Mouse (Mus musculus) heart, embryonic 13.5 days (tissue): Measurements from ENCODE around the gene Bmp7. TPM values are rescaled to one million over a fixed set of nuclear protein-coding genes. Genes with fewer than 3 reads are reported as not detected.

ENCODE experiments used
- ATAC-seq: fragments of 200-750 bp; cut with Nextera tagmentation; 2 replicates; pipeline ENCODE4 v1.8.0; 2017; ENCODE audit warnings: moderate TSS enrichment; ENCODE audit not compliant: insufficient number of reproducible peaks, low FRiP score, low TSS enrichment; ENCODE audit errors: extremely low read depth
- H3K27ac ChIP-seq: fragments of 300-500 bp; sonication (generic); replicated peaks from 2 replicates; pipeline ENCODE4 v1.5.1; 2015; ENCODE audit warnings: moderate library complexity, mild to moderate bottlenecking, inconsistent platforms
- H3K27me3 ChIP-seq: fragments of 300-500 bp; sonication (generic); replicated peaks from 2 replicates; pipeline ENCODE4 v1.6.1; 2015; ENCODE audit warnings: mild to moderate bottlenecking, inconsistent platforms
- H3K36me3 ChIP-seq: fragments of 300-500 bp; sonication (generic); 2 replicates; pipeline ENCODE4 v1.6.1; 2015; ENCODE audit warnings: mild to moderate bottlenecking, inconsistent platforms
- H3K4me1 ChIP-seq: fragments of 300-500 bp; sonication (generic); 2 replicates; pipeline ENCODE4 v1.6.1; 2015; ENCODE audit warnings: inconsistent platforms
- H3K4me2 ChIP-seq: fragments of 300-500 bp; sonication (generic); 2 replicates; pipeline ENCODE4 v1.6.1; 2015; ENCODE audit warnings: inconsistent platforms, mild to moderate bottlenecking, moderate library complexity
- H3K4me3 ChIP-seq: fragments of 300-500 bp; sonication (generic); 2 replicates; pipeline ENCODE4 v1.5.1; 2015; ENCODE audit warnings: moderate library complexity, mild to moderate bottlenecking, inconsistent platforms
- H3K9ac ChIP-seq: fragments of 300-500 bp; sonication (generic); 2 replicates; pipeline ENCODE4 v1.6.1; 2015; ENCODE audit warnings: inconsistent platforms, mild to moderate bottlenecking, moderate library complexity
- H3K9me3 ChIP-seq: fragments of 300-500 bp; sonication (generic); 2 replicates; pipeline ENCODE4 v1.6.1; 2016; ENCODE audit warnings: inconsistent platforms
- WGBS: fragments of 180-500 bp; shearing (Covaris S2); methylation state at CpG from one replicate; pipeline ENCODE4 v1.1.7; 2015; ENCODE audit warnings: mixed read lengths; 5-methylcytosine and 5-hydroxymethylcytosine counted together
- polyA plus RNA-seq: library from polyadenylated mRNA; unstranded; fragments of >200 nt; fragmentation: Nextera tagmentation; extraction: Ambion mirVana; gene quantifications from 2 replicates; pipeline ENCODE4 v1.2.1, GENCODE M21; 2015

The Bmp7 gene
- polyA plus RNA-seq, 1 experiment from 2014 or later = 40.3 TPM

DNA sequence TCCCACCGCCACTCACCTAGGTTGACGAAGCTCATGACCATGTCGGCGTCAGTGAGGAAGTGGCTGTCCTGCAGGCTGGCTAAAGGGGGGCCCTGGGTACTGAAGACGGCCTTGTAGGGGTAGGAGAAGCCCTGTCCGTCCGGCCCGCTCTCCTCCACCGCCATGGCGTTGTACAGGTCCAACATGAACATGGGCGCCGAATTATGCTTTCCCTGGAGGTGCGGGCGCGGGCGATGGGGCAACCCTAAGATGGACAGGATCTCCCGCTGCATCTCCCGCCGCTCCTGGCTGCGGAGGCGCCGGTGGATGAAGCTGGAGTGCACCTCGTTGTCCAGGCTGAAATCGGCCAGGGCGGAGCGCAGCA lies 500 bp downstream of the Bmp7 start:
- Histone ChIP-seq H3K4me3 (peak overlapping the region; percentile 79), H3K4me1 (peaks cover 45% of the 10 kb centered on the region), H3K27me3 (peaks cover 92% of the 10 kb centered on the region), H3K4me2 (peak overlapping the region; percentile 92), H3K9ac (peak overlapping the region; percentile 92), H3K27ac (peak overlapping the region; percentile 93), H3K36me3 (no peaks in the 10 kb centered on the region), H3K9me3 (no peaks in the 10 kb centered on the region)
- under 1% methylated on average over 26 of the region's 26 CpGs for WGBS
- ATAC-seq = no peak; the same call in 1 of the 2 replicates

DNA sequence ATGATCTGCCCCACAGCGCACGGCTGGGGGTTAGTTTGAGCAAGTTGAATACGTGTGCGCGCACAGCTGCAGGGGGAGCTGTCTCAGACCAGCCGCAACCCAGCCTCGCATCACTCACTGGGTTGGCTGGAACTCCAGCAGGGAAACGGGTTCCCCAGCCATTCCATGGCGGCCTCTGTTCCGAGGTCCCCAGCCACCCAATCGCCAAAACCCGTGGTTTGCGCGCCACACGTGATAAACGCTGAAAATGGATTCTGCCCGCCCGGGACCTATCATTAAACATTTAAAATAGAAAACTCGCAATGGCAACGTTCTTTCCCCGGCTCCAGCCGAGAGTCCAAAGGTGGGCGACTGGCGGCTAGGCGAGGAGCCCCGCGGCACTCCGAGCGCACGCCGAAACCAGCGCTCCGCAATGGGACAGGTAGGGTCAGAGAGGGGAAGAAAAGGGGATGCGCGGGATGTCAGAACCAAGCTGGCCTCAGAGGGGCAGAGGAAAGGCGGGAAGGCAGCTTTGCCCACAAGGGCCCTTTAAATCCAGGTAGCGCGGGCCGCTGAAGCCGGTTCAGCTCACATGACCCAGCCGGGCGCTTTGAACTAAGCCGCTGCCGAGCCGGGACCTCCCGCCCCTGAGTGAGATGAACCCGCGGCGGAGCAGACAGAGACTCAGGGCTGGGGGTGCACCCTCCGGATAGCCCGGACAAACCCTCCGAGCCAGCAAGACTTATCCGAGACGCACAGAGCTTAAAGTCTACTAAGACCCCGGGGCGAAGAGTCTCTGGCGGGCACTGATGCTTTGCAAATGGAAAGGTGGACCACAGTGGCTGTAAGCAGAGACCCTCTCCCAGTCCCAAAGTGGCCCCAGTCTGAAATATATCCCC lies 1.1 kb downstream of the Bmp7 start:
- H3K4me1 ChIP-seq = peaks cover 51% of the 10 kb centered on the region
- peak overlapping the region; percentile 92 for H3K9ac ChIP-seq
- H3K4me2 ChIP-seq = peak overlapping the region; percentile 92
- ATAC-seq = no peak
- peaks cover 90% of the 10 kb centered on the region for H3K27me3 ChIP-seq
- peak overlapping the region; percentile 93 for H3K27ac ChIP-seq
- H3K9me3 ChIP-seq = no peaks in the 10 kb centered on the region
- under 1% methylated on average over 57 of the region's 57 CpGs for WGBS
- peak overlapping the region; percentile 79 for H3K4me3 ChIP-seq
- no peaks in the 10 kb centered on the region for H3K36me3 ChIP-seq

DNA sequence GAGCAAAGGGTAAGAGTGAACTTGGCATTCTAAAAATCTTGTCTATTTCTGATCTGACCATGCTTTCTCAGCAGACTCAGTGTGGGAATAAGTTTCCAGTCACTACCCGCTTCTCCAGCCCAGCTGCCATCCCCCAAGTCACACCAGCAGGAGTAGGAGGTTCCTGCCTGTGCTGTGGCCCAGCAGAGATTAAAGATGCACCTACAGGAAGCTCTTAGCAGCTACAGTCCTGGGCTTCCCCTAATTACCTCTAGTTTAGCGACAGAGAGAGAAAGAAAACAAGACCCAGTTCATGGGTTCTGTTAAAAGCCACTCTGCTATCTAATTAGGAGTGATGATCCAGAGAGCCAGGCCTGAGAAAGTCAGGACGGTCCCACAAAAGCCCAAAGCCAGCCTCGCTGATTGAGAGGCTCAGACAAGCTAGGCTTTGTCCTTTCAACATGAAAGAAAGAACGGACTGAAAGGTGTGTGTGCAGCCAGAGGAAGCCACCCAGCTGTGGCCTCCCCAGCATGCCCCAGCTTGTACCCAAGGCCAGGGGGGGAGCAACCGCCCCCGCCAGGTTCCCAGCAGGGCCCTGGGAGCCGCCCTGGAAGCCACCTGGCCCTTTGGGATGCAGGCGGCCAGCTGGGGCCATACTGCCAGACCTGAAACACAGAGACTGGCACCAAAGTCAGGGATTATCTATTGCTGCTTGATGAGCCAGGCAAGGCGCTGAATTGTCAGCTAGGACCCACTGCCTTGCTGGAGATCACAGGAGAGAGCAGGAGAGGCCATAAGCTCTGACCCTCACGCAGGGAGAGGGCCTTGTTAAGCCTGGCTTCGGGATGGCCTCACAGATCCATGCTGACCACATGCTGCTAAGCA lies 2.6 kb downstream of the Bmp7 start:
- H3K27me3 ChIP-seq = peaks cover 81% of the 10 kb centered on the region
- peaks cover 61% of the 10 kb centered on the region for H3K4me1 ChIP-seq
- no peaks in the 10 kb centered on the region for H3K9me3 ChIP-seq
- H3K4me2 ChIP-seq = peak overlapping the region; percentile 92
- H3K4me3 ChIP-seq = peak overlapping the region; percentile 79
- ATAC-seq = no peak
- H3K9ac ChIP-seq = peak overlapping the region; percentile 92
- WGBS = 18% methylated on average over 12 of the region's 12 CpGs
- H3K36me3 ChIP-seq = 0 out of 2 replicates have a peak, but pooled peaks cover 4% of the 10 kb centered on the region
- H3K27ac ChIP-seq = peak overlapping the region; percentile 93

DNA sequence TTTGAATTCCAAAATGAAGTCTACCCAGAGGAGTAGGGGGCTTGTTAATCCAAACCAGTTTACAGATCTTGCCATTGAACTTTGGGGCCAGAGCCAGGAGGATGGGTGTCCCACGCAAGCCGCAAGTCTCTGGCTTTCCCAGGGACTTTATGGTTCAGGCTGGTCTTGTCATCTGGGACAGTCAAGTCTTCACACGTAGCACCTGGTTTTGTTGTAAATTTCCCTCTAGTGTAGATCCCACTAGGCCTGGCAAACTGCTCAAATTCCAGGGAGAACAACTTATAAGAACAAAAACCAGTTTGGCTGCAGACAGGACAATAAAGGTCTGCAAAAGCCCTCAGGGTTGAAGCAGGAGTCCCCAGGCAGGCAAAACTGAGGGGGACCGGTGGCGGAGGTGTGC lies 3.3 kb downstream of the Bmp7 start:
- H3K9me3 ChIP-seq = no peaks in the 10 kb centered on the region
- H3K4me2 ChIP-seq = peak overlapping the region; percentile 92
- ATAC-seq = no peak
- peak overlapping the region; percentile 92 for H3K9ac ChIP-seq
- H3K27me3 ChIP-seq = peaks cover 74% of the 10 kb centered on the region
- peak overlapping the region; percentile 79 for H3K4me3 ChIP-seq
- H3K27ac ChIP-seq = peak overlapping the region; percentile 93
- H3K4me1 ChIP-seq = peaks cover 68% of the 10 kb centered on the region
- WGBS = 34% methylated on average over 5 of the region's 5 CpGs
- H3K36me3 ChIP-seq = 0 out of 2 replicates have a peak, but pooled peaks cover 4% of the 10 kb centered on the region

DNA sequence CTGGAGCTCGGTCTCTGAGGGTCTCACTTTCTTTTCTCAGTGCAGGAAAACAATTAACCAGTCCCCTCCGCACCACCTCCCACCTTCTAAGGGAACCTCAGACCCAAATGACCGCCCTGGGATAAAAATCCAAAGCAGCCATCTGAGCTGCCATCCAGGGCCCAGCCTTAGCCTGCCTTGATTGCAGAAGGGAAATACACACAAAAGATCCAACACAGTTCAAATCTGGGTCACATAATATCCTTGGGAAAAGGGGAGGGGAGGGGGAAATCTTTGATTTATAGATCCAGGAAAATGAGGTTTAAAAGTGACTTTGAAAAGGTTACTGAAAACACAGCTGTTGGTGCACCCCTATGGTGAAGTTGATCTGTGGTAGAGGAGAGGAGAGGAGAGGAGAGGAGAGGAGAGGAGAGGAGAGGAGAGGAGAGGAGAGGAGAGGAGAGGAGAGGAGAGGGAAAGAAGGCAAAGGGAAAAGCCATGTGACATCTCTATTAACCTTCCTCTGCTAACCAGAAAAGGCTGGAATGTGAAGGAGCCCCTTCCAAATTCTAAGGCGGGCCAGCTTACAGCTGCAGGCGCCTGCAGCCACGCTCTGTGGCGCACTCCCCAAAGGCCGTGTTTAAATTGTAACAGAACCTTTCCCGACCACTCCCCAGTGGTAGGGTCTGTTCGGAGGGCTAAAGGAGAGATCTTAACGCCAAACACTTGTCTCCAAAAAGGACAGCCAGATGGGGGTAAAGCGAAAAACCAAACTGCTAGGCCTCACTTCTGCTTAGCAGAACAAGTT lies 4.2 kb downstream of the Bmp7 start:
- Histone ChIP-seq H3K27ac (peak overlapping the region; percentile 93), H3K4me2 (peak overlapping the region; percentile 92), H3K27me3 (peaks cover 65% of the 10 kb centered on the region), H3K4me1 (peaks cover 74% of the 10 kb centered on the region), H3K9me3 (no peaks in the 10 kb centered on the region), H3K36me3 (0 out of 2 replicates have a peak, but pooled peaks cover 4% of the 10 kb centered on the region), H3K4me3 (peak overlapping the region; percentile 79), H3K9ac (peak overlapping the region; percentile 92)
- no peak for ATAC-seq
- 28% methylated on average over 12 of the region's 12 CpGs for WGBS

DNA sequence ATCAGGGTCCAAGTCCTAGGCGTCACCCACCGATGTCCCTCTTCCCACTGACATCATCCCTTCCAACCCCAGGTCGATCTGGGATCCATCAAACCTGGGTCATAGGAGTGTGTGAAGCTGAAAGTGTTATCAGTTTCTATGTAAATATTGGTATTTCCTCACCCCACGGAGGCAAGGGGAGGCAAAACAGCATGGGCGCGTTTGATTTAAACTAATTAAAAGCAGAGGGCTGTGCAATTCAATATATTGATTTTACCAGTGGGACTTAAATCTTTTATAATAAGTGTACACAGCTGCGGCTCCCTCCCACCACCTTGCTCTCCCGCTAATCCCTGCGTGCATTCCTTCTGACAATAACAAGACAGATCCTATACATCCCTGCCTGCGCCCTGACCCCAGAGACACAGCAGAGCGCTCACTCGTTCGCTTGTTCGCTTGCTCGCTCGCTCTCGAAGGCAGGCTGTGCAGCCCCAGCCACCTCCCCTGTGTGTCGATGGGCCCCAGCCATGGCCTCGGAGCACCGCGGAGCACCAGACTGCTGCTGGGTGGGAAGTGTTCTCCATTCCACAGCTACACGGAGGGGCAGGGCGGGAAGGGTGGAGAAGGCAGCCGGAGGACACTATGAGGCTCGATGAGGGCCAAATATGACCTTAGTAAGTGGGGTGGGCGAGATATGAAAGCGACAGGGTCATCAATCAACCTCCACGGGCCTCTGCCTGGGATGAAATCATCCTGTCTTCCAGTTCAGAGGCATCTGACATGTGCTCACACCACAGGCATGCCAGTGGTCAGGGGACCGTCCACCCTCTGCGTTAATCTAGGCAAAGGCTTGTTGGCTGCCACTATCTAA lies 5.0 kb downstream of the Bmp7 start:
- Histone ChIP-seq H3K9me3 (no peaks in the 10 kb centered on the region), H3K4me1 (peaks cover 77% of the 10 kb centered on the region), H3K27me3 (peaks cover 58% of the 10 kb centered on the region), H3K4me2 (peak overlapping the region; percentile 92), H3K27ac (peak overlapping the region; percentile 93), H3K36me3 (0 out of 2 replicates have a peak, but pooled peaks cover 4% of the 10 kb centered on the region), H3K9ac (peak overlapping the region; percentile 92), H3K4me3 (peak overlapping the region; percentile 38)
- WGBS = 5% methylated on average over 30 of the region's 30 CpGs
- peak; percentile 7; the same call in 1 of the 2 replicates for ATAC-seq

DNA sequence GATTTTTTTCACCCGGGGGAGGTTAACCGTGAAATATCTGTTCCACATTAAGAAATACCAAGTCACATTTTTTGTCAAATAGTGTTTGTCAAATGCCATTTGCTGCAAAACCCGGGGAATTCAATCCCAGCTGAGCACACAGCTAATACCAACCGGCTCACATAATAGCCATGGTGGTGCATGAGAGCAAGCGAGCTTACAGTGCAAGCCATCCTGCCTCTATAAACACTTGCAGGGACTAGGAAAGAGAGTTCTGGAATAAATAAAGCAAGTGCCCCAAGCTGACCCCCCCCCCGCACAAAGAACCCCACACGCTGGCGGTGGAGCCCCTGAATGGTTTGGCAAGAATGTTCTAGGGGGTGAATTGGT lies 5.7 kb downstream of the Bmp7 start:
- Histone ChIP-seq H3K4me3 (peak overlapping the region; percentile 38), H3K27ac (peak overlapping the region; percentile 93), H3K9me3 (no peaks in the 10 kb centered on the region), H3K4me1 (peaks cover 84% of the 10 kb centered on the region), H3K36me3 (0 out of 2 replicates have a peak, but pooled peaks cover 4% of the 10 kb centered on the region), H3K9ac (peak overlapping the region; percentile 92), H3K27me3 (peaks cover 51% of the 10 kb centered on the region), H3K4me2 (peak overlapping the region; percentile 92)
- ATAC-seq = no peak
- 6% methylated on average over 8 of the region's 8 CpGs for WGBS

DNA sequence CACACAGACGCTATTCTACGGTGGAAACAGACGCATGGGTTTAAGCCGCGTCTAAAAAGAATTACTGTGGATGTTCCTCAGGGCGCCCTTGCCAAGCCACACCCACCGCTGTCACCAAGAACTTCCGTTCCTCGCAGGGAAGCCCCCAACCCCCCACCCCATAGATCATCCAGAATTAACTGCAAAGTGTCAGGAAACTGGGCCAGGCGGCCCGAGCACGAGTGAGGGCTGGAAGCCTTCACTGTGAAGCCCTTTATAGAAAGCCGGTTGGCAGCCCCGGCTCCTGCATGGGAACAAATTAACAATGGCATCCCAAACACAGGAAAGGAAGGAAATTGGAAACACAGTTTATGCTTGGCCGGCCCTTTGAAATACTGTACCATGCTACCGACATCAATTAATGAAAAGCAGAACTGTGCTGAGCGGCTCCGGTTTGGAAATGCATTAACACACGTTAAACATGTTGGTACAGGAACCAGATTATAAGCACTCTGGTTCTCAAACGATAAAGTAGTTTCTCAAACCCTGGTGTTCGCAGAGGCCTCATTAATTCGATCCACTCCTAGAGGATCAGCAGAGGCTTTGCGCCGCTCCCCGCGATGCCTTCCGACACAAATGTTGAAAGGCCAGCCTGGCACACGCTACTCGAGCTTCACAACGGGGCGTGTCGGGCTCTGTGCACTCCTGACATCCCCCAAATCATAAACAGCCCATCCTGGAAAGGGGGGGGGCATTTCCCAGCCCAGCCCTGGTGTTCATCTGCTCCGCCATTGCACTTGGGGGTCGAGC lies 6.3 kb downstream of the Bmp7 start:
- Histone ChIP-seq H3K9me3 (no peaks in the 10 kb centered on the region), H3K36me3 (0 out of 2 replicates have a peak, but pooled peaks cover 4% of the 10 kb centered on the region), H3K4me1 (peaks cover 90% of the 10 kb centered on the region), H3K27ac (peak overlapping the region; percentile 93), H3K4me3 (peak overlapping the region; percentile 38), H3K4me2 (peak overlapping the region; percentile 92), H3K27me3 (peaks cover 45% of the 10 kb centered on the region), H3K9ac (peak overlapping the region; percentile 92)
- no peak; the same call in 1 of the 2 replicates for ATAC-seq
- WGBS = 3% methylated on average over 34 of the region's 34 CpGs

DNA sequence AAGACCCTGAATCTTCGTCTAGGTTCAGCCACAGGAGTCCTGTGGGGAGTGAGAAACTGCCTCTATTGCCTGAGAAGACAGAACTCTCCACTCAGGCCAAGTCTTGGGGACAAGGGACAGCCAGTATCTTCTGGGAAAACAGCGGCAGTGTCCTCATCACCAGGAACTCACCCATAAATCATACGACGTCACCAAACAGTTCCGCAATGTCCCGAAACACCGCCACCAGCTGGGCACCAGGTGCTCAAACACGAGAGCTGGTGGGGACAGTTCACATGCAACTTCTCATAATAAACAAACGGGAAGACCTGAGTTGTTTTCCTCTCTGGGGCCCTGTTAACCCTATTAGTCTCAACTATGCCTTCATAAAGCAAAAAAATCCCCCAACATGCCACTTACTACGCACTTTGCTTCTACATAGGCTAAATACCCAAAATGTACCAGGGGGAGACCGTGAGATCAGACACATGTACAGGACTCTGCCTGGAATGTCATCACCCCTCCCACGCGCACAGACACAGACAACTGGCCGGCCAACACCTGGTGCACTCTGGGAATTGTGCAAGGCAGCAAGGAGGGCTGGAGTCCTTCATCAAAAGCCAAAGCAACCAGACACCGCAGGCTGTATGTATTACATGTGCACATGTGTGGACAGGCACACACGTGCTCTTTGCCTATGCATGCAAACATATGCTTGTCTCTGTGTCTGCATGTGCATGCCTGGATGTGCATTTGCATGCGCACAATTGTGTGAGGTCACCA lies 8.8 kb downstream of the Bmp7 start:
- H3K4me3 ChIP-seq = no peak overlapping the region
- 68% methylated on average over 17 of the region's 17 CpGs for WGBS
- H3K36me3 ChIP-seq = 0 out of 2 replicates have a peak, but pooled peaks cover 4% of the 10 kb centered on the region
- peaks cover 20% of the 10 kb centered on the region for H3K27me3 ChIP-seq
- no peak overlapping the region for H3K4me2 ChIP-seq
- ATAC-seq = no peak
- 0 out of 2 replicates have a peak overlapping the region, but pooled peaks have one; percentile 33 for H3K9ac ChIP-seq
- H3K4me1 ChIP-seq = peaks cover 94% of the 10 kb centered on the region
- H3K27ac ChIP-seq = peak overlapping the region; percentile 84
- no peaks in the 10 kb centered on the region for H3K9me3 ChIP-seq
